Mouse (Mus musculus): Measurements from ENCODE around the gene Coro1c.

- no peak for TF ChIP-seq CTCF (IDR thresholded peaks at IDR 0.05 in 2 of 3, conservative IDR thresholded peaks at IDR 0.05 in 1 of 3; ENCODE audit: control insufficient read depth in 1 of 3, insufficient read depth in 1 of 3, low read depth in 2 of 3, low read length in 3 of 3, poor library complexity in 1 of 3, severe bottlenecking in 1 of 3)
- no peak; the same call in 1 of the 2 replicates for TF ChIP-seq NELFE (IDR thresholded peaks at IDR 0.05; ENCODE audit: low read depth, low read length)
- no peak for TF ChIP-seq ZKSCAN1 (IDR thresholded peaks at IDR 0.05; ENCODE audit: low read depth, low read length)
- TF ChIP-seq TBP (IDR thresholded peaks at IDR 0.05; ENCODE audit: low read depth, low read length) = no peak
Observed at GRCm38 (mm10) chr5:113902983-113903382, 5.6 kb downstream of the Coro1c start.

Data from MEL (cell line).